Mouse (Mus musculus) bone marrow, adult 2 months (tissue): Measurements from ENCODE around the gene Cox6b2. TPM values are rescaled to one million over a fixed set of nuclear protein-coding genes. Genes with fewer than 3 reads are reported as not detected.

Source experiments
- H3K27ac ChIP-seq: fragments of 200-500 bp; 2 replicates; pipeline ENCODE4 v1.5.1; 2012; ENCODE audit warnings: low read depth, mild to moderate bottlenecking, control low read depth, inconsistent platforms, low read length; ENCODE audit not compliant: control insufficient read depth, poor library complexity, insufficient read depth
- H3K4me1 ChIP-seq: fragments of 200-500 bp; 2 replicates; pipeline ENCODE4 v1.6.1; 2011; ENCODE audit warnings: low read length; ENCODE audit not compliant: control insufficient read depth, insufficient read depth
- H3K4me3 ChIP-seq: fragments of 200-500 bp; replicated peaks from 2 replicates; pipeline ENCODE3; 2011; ENCODE audit warnings: mild to moderate bottlenecking, low read depth, low read length, control low read depth; ENCODE audit not compliant: control insufficient read depth
- CTCF ChIP-seq: fragments of 200-500 bp; IDR thresholded peaks from 2 replicates; pipeline ENCODE4 v1.5.1; 2011; ENCODE audit warnings: low read length, control low read depth; ENCODE audit not compliant: control insufficient read depth, insufficient read depth
- POLR2A ChIP-seq: fragments of 200-500 bp; IDR thresholded peaks from 2 replicates; pipeline ENCODE4 v1.6.1; 2011; ENCODE audit warnings: low read depth, mild to moderate bottlenecking, control low read depth, low read length, borderline replicate concordance; ENCODE audit not compliant: control insufficient read depth
- WGBS: fragments of 180-500 bp; shearing (Covaris S2); methylation state at CpG from one replicate; pipeline ENCODE4 v1.1.7; 2018; 5-methylcytosine and 5-hydroxymethylcytosine counted together
- polyA plus RNA-seq: library from polyadenylated mRNA; stranded (reverse); fragments of >200 nt; gene quantifications from 2 replicates; pipeline ENCODE4 v1.2.4, GENCODE M21; 2011; ENCODE audit warnings: low replicate concordance; ENCODE audit not compliant: missing spikeins, insufficient read depth, insufficient read length

Gene Cox6b2
- polyA plus RNA-seq, 1 experiment = 169 TPM

DNA sequence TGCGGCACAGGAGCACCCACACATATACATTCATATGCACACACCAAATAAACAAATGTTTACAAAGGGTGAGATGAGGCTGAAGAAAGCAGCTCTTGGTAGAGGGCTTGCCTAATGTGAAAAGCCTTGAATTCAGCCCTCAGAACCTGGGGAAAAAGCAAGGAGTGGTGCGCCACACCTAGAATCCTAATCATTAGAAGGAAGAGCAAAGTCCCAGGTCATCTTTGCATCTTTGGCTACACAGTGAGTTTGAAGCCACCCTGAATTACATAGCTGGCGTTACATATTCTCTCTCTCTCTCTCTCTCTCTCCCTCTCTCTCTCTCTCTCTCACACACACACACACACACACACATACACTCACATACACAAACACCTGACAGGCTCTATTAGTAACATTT is 33.6 kb downstream of the Cox6b2 start:
- 86% methylated on average over 3 of the region's 3 CpGs for WGBS
- no peak for TF ChIP-seq POLR2A
- no peak for TF ChIP-seq CTCF
- peaks cover 6% of the 10 kb centered on the region; the same call in 1 of the 2 replicates for H3K4me1 ChIP-seq
- no peak overlapping the region for H3K27ac ChIP-seq
- no peak overlapping the region for H3K4me3 ChIP-seq

- TF ChIP-seq POLR2A (no peak), CTCF (no peak)
- Histone ChIP-seq H3K4me3 (no peak overlapping the region), H3K27ac (no peak overlapping the region), H3K4me1 (peaks cover 5% of the 10 kb centered on the region; the same call in 1 of the 2 replicates)
- 57% methylated on average over 6 of the region's 6 CpGs for WGBS
Measured at GRCm38 (mm10) chr7:4716955-4717354, 35.9 kb downstream of the Cox6b2 start.

- no peak for TF ChIP-seq CTCF
- no peak for TF ChIP-seq POLR2A
- H3K4me1 ChIP-seq = no peaks in the 10 kb centered on the region
- H3K27ac ChIP-seq = no peak overlapping the region
- WGBS = 62% methylated on average over 3 of the region's 3 CpGs
- H3K4me3 ChIP-seq = no peak overlapping the region
Measured at GRCm38 (mm10) chr7:4712594-4712993, 40.3 kb downstream of the Cox6b2 start.

DNA sequence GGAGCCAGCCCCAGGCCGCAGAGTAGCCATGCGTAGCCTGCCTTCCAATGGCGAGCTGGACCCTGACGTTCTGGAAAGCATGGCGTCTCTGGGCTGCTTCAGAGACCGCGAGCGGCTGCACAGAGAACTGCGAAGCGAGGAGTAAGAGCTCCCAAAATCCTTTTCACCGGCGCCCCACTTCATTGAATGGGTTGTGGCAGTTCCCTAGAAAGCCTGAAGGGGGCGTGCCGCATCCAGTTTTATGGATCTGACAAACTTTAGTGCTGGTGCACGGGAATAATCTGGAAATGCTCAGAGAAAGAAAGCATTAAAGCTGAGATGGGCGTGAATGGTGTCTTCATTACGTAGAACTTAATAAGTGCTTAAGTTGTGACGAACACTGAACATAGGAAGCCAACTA is 47.8 kb downstream of the Cox6b2 start:
- H3K4me1 ChIP-seq = no peaks in the 10 kb centered on the region
- 32% methylated on average over 18 of the region's 18 CpGs for WGBS
- H3K4me3 ChIP-seq = no peak overlapping the region
- TF ChIP-seq CTCF (peak; percentile 31; the same call in 1 of the 2 replicates), POLR2A (no peak)
- H3K27ac ChIP-seq = no peak overlapping the region

DNA sequence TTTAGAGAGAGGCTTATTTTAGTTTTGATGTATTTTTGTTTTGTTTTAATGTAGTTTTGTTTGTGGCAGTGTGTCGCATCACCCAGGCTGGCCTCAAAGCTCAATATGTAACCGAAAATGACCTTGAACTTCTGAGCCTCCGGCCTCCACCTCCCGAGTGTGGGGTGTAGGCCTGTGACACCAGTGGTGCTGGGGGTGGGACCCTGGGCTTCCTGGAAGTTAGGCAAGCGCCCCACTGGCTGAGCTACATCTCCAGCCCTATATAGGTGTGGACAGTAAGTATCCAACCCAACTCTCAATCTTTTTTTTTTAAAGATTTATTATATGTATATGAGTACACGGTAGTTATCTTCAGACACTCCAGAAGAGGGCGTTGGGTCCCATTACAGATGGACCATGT is 49.7 kb downstream of the Cox6b2 start:
- TF ChIP-seq CTCF (no peak), POLR2A (no peak)
- 83% methylated on average over 7 of the region's 7 CpGs for WGBS
- Histone ChIP-seq H3K27ac (no peak overlapping the region), H3K4me1 (no peaks in the 10 kb centered on the region), H3K4me3 (no peak overlapping the region)

DNA sequence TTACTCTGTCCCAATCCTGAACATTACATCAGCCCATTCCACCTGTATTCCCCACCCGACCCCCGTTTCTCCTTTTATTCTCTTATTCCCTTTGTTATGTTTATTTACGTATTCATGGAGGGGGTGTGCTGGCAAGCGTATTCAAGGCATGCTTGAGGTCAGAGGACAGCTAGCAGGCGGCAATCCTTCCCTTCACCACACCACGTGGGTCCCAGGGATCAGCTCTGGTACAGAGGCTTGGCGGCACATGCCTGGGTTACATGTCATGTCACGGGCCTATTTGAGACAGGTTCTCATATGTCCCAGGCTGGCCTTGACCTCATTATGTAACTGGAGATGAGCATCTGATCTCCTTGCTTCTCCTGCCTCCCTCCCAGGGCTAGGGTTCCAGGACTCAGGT is 50.6 kb downstream of the Cox6b2 start:
- no peak for TF ChIP-seq POLR2A
- TF ChIP-seq CTCF = no peak
- 80% methylated on average over 8 of the region's 8 CpGs for WGBS
- Histone ChIP-seq H3K27ac (no peak overlapping the region), H3K4me1 (no peaks in the 10 kb centered on the region), H3K4me3 (no peak overlapping the region)

Other genes starting within 250 kb of the Cox6b2 start
- gene Tnnt1, start 236.7 kb downstream of the Cox6b2 start, polyA plus RNA-seq = 7.4 and 30.5 TPM in 2 replicates
- gene Tnni3, start 228.9 kb downstream of the Cox6b2 start, polyA plus RNA-seq = 4.9 and 25.9 TPM in 2 replicates
- gene Dnaaf3, start 220.6 kb downstream of the Cox6b2 start, polyA plus RNA-seq = 1.2 and 2.2 TPM in 2 replicates
- gene Syt5, start 205.6 kb downstream of the Cox6b2 start, polyA plus RNA-seq = 0.74 TPM in 1 of 2 replicates, not detected in the other
- not detected in 2 replicates for gene Ptprh, start 149.1 kb downstream of the Cox6b2 start, polyA plus RNA-seq
- gene Tmem86b, start 121.7 kb downstream of the Cox6b2 start, polyA plus RNA-seq = 36.2 and 42.5 TPM in 2 replicates
- 53.3 and 89.0 TPM in 2 replicates for gene Ppp6r1, start 94.1 kb downstream of the Cox6b2 start, polyA plus RNA-seq
- gene Hspbp1, start 68.0 kb downstream of the Cox6b2 start, polyA plus RNA-seq = 11.7 and 19.8 TPM in 2 replicates
- 3.7 TPM in 1 of 2 replicates, not detected in the other for gene Brsk1, start 62.5 kb downstream of the Cox6b2 start, polyA plus RNA-seq
- gene Tmem150b, start 27.8 kb downstream of the Cox6b2 start, polyA plus RNA-seq = 5.1 and 7.2 TPM in 2 replicates
- gene Kmt5c, start 13.0 kb downstream of the Cox6b2 start, polyA plus RNA-seq = 98.4 and 144 TPM in 2 replicates
- gene Fam71e2, start 18.2 kb upstream of the Cox6b2 start, polyA plus RNA-seq = not detected in 2 replicates
- not detected in 2 replicates for gene Il11, start 29.8 kb upstream of the Cox6b2 start, polyA plus RNA-seq
- gene Tmem190, start 29.8 kb upstream of the Cox6b2 start, polyA plus RNA-seq = not detected in 2 replicates
- 3.9 and 12.0 TPM in 2 replicates for gene Tmem238, start 36.6 kb upstream of the Cox6b2 start, polyA plus RNA-seq
- 441 and 887 TPM in 2 replicates for gene Rpl28, start 39.8 kb upstream of the Cox6b2 start, polyA plus RNA-seq
- gene Ube2s, start 59.5 kb upstream of the Cox6b2 start, polyA plus RNA-seq = 367 and 488 TPM in 2 replicates
- gene Shisa7, start 91.6 kb upstream of the Cox6b2 start, polyA plus RNA-seq = 0.25 and 0.67 TPM in 2 replicates
- gene Isoc2b, start 117.2 kb upstream of the Cox6b2 start, polyA plus RNA-seq = 3.9 and 12.4 TPM in 2 replicates
- 10.7 and 21.3 TPM in 2 replicates for gene Isoc2a, start 124.1 kb upstream of the Cox6b2 start, polyA plus RNA-seq
- not detected in 2 replicates for gene Gm36210, start 153.4 kb upstream of the Cox6b2 start, polyA plus RNA-seq
- 7.6 and 10.6 TPM in 2 replicates for gene Zfp628, start 162.1 kb upstream of the Cox6b2 start, polyA plus RNA-seq
- 1.4 and 2.8 TPM in 2 replicates for gene Nat14, start 168.9 kb upstream of the Cox6b2 start, polyA plus RNA-seq
- gene Ssc5d, start 172.7 kb upstream of the Cox6b2 start, polyA plus RNA-seq = 0.70 and 1.5 TPM in 2 replicates
- gene Sbk2, start 211.3 kb upstream of the Cox6b2 start, polyA plus RNA-seq = not detected in 2 replicates
- gene Sbk3, start 218.1 kb upstream of the Cox6b2 start, polyA plus RNA-seq = not detected in 2 replicates
- gene Zfp579, start 243.1 kb upstream of the Cox6b2 start, polyA plus RNA-seq = 13.5 and 44.8 TPM in 2 replicates